Mouse (Mus musculus) T-cell, adult 2 months (primary cell): Measurements from ENCODE around the gene Icmt.
A peak's percentile ranks its signal among the peaks of the same experiment; 100 is the strongest.

Source experiments
- DNase-seq: peaks from one replicate; pipeline ENCODE4 v3.0.0; 2022; ENCODE audit warnings: low spot score

The Icmt gene

DNA sequence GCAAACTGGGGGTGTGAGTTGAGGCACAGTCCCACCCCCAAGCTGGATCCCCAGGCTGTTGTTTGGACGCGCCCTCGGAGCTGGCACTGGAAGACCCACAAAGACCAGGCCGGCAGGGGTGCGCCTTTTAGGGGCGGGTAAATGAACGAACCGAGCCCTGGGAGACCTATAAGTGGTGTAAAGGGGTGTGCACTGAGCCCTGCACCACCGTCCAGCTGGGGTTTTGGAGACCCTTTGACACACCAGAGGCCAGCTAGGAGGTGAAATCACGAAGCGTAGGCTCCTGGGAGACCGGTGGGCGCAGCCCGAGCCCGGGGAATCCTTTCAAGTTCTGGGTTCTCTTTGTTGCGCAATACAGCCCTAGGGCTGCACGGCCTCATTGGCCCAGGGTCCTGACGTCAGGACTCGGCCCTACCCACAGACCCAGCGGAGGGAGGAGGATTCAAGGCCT is 22.3 kb upstream of the Icmt start:
- no peak for DNase-seq

DNA sequence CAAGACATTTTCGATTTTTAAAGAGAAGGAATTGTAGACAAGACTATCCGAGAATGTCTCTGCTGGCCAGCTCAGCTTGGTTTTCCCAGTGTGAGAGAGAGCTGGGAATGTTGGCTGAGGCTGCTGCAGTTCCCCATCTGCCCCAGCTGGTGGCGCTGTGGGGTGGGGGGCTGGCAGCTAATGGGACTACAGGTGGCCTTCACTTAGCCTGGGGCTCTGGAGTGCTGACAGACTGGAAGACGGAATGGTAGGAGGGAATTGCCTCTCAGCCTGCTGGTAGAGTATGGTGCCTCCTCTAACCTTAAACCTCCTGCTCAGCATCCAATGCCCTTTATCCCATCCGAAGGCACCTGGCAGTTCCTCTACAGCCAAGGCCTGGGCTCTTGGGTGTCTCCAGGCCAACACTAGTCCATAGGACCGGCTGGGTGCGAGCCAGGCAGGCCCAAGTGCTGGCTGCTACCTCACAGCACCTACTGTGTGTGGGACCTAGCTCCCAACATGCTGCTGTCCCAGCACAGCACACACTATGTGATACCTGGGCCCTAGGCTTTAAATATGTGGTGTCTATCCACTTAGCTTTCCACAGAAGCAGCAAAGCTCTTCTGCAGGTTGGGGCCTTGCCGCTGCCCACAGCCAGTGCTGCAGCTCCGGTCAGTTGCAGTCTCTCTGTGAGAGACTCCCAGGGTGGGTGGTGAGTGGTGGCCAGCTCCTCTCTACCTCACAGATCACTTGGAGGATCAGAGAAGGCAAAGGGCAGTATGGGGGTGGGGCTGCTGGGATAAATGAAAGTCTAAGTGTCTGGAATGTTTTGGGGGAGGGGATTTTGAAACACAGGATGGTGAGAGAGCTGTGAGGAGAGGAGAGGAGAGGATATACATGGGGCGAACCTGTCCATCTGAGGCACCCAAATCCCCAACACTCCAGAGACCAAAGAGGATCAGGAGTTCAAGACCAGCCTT is 20.4 kb upstream of the Icmt start:
- DNase-seq, result no peak

DNA sequence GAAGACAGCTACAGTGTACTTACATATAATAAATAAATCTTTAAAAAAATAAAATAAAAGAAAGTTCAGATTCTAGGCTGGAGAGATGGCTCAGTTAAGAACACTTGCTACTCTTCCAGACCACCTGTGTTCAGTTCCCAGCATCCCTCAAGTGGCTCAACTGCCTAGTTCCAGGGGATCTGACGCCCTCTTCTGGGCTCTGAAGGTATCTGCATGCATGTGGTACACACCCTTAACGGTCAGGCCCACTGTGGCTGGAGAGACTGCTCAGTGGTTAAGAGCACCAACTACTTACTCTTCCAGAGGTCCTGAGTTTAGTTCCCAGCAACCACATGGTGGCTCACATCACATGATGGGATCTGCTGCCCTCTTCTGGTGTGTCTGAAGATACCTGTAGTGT is 19.1 kb upstream of the Icmt start:
- DNase-seq, result no peak

DNA sequence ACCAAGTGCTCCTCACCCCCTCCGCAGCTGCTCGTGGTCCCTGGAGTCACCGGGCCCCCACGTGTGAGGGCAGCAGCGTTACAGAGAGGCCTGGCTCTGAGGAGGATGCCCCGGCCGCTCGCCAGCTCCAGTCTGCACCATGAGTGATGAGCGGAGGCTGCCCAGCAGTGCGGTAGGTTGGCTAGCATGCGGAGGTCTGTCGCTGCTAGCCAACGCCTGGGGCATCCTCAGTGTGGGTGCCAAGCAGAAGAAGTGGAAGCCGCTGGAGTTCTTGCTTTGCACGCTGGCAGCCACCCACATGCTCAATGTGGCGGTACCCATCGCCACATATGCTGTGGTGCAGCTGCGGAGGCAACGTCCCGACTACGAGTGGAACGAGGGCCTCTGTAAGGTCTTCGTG is 18.0 kb upstream of the Icmt start:
- no peak for DNase-seq

DNA sequence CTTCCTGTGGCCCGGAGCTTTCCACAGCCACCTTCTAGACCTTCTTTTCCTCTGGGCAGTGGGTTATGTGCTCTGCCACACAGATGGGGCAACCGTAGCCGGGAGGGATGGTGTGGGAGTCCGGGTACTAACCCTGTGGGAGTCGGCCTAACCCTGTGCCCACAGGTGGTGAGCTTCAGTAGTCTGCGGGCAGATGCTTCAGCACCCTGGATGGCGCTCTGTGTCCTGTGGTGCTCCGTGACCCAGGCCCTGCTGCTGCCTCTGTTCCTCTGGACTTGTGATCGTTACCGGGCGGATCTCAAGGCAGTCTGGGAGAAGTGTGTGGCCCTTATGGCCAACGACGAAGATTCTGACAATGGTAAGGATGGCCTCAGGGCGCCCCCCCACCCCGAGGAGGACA is 15.4 kb upstream of the Icmt start:
- DNase-seq, result no peak

DNA sequence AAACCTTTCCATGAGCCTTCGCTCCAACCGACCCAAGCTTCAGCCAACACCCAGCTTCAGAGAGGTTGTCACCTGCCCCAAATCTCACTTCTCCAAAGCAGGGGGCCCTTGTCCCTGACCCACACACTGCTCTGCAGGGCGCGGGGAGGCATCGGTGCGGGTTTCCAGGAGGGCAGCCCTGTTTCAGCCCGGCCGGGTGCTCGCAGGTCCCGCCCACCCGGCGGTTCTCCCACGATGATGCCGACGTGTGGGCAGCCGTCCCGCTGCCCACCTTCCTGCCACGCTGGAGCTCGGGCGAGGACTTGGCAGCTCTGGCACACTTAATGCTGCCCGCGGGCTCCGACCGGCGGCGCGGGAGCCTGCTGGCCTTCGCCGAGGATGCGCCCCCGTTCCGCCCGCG is 14.3 kb upstream of the Icmt start:
- no peak for DNase-seq

DNA sequence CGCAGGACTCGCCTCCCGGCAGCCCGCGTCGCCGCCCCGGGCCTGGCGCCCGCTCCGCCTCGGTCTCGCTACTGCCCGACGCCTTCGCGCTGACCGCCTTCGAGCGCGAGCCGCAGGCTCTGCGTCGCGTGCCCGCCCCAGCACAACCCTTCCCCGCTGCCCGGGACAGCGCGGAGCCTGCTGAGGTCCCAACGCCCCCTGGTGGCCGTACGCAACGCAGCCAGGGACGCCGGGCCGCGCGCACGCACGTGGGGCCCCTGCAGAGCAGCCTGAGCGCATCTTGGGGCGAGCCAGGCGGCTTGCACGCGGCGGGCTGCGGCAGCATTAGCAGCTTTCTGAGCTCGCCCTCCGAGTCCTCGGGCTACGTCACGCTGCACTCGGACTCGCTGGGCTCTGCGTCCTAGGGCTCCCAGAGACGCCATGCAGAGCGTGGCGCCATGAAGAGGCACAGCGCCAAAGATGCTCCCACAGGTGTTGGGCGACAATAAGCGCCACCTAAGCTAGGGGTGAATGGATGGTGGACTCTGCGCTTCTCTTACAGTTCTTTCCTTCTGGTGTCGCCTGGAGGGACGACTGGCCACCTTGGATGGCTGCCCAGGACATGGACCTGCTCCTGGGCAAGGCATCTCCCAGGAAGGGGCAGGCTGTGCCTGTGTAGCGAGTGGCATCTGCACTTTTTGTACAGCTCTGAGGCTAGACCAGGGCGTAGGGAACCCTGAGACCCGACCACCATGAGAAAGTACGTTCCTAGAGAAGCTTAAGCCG is 13.7 kb upstream of the Icmt start:
- peak; percentile 87 for DNase-seq

DNA sequence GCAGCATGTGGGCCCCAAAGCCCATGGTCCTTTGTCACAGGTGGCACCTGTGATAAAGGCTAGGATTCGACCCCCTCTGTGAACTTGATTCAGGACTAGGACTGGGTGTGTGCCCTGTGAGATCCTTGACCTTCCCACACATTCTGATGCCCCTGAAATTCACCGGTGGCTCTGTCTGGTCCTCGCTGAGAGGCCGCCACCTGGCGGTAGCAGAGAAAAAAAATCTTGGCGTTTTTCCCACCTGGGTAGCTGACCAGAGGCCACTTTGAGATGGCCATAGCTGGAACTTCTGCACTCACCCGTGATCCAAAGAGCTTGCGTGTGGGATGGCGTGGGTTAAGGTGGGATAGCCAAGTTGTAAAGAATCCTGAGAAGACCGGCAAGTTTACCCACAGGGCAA is 11.5 kb upstream of the Icmt start:
- DNase-seq, result no peak

DNA sequence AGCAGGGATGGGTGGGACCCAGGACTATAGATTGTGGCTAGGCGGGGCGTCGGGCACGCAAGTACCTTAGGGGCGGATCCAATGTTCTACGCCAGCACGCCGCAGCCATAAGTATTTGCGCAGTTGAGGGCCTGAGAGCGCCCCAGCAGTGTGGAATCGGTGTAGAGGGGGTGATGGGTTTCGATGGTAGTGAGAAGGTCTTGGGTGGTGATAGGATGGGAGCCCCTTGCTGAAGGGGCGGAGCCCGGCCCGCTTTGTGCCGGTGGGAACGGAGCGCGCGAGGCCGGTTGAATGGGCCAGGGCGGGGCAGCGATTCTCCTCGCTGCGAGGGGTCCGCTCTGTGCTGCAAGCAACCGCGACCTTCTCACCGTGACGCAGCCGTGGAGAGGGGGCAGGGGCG is 10.8 kb upstream of the Icmt start:
- no peak for DNase-seq

DNA sequence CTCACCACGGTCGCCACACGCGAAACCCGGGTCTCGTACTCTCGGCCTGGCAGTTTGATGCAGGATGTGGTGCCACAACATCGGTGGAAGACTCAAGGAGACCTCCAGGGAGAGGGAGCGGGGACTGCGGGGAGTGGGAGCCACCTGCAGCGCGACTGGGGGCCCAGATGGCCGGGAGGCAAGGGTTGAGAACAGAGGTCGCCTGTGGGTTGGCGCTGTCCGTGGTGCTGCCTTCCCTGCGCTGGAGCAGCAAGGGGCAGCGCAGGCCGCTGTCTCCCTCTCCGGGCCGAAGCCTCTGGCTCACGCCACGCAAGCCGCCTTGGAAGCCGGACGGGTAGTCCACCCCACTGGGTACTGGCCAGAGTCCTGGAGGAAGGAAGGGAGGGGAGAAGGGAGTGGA is 10.1 kb upstream of the Icmt start:
- DNase-seq, result no peak

DNA sequence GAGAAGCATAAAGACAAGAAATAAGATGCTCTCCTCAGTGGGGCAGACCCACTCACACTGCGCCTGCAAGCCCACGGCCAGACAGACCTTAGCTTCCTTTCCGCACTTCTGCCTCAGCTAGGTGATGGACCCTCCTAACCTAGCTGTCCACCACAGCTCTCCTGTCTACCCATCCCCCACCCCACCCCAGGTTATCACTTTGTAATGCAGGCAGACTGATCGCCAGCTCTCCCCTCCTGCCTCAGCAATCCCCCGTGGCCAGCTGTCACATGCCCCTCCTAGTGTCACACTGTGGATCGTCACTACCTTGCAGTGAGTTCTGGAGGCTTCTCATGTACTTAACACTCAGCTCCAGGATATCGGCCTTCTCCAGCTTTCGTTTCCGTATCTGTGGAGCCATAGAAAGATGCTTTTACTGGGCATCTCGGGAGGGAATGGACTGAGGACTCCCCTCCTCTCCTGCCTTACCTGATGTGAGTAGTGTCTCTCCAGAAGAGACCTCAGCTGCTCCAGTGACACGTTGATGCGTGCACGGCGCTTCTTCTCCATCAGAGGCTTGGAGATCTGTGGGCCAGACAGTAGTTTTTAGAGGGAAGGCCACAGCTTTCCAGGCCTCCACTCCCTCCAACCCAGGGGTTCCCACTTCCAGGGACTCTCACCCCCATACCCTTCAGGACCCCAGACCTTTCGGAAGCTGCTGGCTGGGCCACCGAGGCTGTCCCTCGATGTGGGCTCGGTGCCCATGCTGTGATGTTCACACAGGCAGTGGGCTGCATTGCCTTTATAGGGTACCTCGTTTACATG is 9.5 kb upstream of the Icmt start:
- DNase-seq, result no peak

DNA sequence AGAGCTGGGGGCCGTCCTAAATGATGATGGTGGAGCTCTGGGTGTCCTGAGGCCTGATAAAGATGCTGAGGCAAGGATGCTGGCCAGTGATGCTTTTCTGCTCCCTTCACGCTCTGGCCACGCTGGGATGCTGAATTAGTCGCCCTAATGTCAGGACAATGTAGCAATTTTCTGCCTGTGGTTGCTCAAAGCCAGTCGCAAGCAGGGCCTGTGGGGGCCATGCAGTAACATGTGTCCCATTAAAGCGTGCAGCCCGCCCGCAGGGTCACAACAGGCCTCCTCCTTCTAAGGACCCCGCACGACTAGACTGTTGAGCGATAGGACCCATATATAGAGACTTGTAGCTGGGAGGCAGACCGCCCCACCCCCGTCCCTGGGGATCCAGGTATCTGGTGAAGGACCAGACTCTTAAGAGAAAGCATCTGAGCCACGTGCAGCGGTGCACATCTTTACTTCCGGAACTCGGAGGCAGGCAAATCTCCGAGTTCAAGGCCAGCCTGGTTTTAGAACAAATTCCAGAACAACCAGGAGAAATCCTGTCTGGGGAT is 8.6 kb upstream of the Icmt start:
- no peak for DNase-seq

DNA sequence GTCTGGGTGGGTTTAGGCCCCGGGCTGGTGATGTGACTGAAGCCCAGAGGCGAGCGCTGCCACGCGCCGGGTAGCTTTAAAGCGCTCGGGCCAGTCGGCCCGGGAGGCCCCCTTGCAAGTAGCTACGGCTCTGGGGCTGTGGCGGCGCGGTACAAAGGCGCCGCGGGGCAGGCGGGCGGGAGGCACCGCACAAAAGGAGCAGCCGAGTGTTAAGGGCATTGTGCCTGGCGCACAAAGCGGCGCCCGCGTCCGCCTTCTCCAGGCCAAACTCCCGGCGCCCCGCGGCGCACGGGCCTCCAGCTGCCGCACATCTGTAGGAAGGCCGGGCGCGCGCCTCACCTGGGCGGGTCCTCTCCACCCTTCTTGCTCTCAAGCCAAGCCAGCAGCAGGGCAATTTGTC is 6.6 kb upstream of the Icmt start:
- DNase-seq, result no peak

DNA sequence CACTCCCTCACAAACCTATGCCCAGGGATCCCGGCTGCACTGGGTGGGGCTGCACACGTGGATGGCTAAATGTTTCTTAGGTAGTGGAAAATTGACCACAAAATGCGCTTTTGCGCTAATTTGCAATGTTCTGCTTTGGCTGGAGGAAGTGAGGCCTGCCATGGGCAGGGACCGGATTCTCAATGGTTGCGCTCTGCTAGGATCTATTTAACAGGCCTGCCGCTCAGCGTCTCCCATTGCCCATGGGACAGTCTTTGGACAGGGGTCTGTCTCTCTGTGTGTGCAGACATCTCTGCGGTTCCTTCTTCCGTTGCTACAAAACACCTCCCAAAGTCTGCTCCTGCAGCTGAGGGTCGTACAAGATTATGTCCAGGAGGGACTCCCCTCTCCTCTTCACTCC is 6.0 kb upstream of the Icmt start:
- no peak for DNase-seq

DNA sequence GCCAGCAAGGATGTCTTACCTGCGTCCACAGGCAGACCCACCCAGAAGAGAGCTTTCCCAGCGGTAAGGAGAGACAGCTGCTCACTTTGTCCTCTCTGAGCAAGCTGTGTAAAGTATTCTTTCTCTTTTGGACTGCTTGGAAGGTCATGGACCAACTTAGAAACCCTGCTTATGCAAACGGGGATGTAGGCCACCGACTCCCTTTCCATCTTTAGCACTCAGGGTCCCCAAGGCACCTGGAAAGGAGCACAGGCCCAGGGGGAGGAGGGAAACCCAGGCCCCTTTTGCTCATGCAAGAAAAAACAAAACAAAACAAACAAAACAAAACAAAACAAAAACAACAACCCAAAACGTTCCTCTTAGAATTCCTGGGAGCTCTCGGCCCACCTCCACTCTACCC is 5.5 kb upstream of the Icmt start, which contains the start of gene Hes3:
Gene Hes3, minus strand, starts transcription at position 101 of the 400 bp plus-strand sequence.
- DNase-seq, result no peak

DNA sequence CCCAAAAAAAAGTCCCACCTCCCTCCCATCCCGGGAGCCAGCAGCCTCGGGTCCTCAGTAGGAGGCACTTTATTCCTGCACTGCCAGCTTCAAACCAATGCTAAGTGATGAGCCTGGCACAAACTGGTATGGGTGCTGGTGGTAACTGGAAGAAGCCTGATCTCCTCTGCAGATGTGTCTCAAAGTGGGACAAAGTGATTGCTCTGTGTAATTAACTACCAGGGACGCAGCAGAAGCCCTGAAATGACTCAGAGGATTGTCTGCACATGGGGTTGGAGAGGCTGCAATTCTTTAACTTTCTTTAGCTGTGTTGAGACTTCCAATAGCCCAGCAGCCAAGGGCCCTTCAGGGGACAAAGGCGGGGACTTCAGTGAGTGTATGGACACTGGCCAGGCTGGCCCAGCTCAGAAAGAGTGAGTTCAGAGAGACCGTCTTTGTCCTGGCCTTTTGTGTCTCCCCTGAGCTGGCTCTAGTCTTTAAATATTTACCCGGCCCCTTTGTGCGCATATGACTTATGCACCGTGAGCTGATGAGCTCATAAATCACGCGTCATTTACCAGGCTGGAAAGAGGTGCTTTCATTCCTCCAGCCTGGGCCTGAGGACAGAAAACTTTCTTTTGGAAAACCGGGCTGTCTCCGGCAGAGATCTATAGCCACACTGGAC is 4.8 kb upstream of the Icmt start:
- DNase-seq, result no peak

DNA sequence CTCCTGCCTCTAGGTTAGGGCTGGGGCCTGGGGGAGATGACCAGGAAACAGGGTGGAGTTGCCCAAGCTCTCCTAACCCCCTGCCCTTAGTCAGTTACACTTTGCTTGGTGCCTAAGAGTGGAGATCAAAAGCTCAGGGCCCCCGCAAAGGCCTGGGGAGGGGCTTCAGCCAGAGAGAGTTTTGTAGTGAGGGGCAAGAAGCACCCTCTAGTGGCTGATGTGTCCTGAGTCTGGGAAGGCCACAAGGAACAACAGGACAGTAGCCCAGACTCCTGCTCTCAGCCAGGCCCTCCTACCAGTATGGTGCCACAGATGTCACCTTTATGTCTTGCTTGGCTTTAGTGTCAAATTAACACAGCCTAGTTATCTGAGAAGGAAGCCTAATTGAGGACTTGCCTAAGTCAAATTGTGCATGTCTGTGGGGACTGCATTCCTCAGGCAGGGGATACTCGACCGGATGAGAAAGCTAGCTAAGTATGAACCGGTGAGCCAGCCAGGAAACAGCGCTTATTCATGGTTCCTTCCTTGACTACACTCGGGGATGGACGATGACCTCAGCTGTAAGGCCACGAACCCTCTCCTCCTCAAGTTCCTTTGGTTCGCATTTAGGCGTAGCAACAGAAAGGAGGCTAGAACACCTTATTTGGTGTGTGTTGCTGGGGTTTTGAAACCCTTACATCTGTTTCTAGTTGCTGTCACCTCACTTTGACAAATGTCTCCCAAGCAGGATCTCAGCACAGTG is 2.7 kb upstream of the Icmt start:
- no peak for DNase-seq

DNA sequence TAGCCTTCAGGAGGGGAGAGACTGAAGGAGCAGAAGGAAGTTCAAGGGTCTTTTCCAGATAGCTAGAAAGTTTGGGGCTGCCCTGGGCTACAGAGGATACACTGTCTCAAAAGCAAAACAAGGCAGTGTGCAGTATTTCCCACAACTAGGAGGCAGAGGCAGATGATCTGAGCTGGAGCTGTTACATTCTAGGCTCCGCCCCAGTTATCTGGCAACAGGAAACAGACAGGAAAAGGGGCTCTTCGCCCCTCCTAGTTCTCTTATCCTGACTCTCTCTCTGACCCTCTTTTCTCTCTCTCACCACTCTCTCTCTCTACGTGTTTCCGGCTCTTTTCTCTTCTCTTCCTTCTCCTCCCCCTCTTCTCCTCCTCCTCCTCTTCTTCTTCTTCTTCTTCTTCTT is 1.1 kb upstream of the Icmt start:
- peak; percentile 32 for DNase-seq

DNA sequence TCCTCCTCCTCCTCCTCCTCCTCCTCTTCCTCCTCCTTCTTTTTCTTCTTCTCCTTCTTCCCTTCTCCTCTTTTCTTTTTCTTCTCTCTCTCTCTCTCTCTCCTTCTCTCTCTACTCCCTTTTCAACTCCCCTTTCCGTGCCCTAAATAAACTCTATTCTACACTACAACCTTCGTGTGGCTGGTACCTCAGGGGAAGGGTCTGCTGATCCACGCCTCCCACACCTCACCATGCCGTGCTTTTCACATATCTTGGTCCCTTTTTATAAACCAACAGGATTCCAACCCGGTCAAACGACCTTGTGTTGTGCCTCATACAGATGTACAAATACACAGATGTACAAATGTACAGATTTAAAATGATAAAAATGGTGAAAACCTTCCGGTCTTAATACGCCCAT is 656 bp upstream of the Icmt start:
- DNase-seq, result no peak

DNA sequence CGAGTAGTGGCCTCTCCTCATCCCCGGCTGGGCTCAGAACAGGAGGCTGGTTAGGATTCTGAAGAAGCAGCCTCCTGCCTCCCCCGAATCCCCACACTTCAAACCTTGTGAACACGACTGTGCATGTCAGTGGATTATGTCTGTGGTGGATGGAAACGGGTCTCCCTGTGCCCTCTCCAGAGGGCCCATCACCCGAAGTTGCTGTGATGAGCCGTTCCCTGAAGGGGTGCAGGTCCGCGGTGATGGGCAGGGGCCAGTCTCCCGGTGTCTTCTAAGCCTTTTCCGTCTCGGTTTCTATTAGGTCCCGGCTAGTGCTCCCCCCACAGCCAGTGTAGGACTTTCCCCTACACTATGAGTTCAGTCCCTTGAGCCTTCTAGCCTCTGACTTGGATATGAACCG is 1.8 kb downstream of the Icmt start:
- DNase-seq, result no peak

DNA sequence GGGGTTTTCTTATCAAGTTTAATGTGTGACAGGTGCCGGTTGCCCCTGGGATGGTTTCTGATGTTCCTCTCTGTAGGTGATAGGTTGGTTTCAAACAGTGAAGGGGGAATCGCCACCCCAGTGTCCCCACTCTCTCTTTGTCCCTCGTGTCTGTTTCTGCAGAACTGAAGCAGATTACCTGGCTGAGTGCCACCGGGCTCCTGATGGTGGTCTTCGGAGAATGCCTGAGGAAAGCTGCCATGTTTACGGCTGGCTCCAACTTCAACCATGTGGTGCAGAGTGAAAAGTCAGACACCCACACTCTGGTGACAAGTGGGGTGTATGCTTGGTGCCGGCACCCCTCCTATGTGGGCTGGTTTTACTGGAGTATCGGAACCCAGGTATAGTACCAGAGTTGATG is 3.3 kb downstream of the Icmt start:
- DNase-seq, result no peak
